Mouse (Mus musculus): ENCODE data around the gene Gm28038. TPM values are rescaled to one million over a fixed set of nuclear protein-coding genes. Genes with fewer than 3 reads are reported as not detected.
A peak's percentile ranks its signal among the peaks of the same experiment; 100 is the strongest.

Gene Gm28038
- total RNA-seq, 2 experiments from 2014 or later, result not detected

DNA sequence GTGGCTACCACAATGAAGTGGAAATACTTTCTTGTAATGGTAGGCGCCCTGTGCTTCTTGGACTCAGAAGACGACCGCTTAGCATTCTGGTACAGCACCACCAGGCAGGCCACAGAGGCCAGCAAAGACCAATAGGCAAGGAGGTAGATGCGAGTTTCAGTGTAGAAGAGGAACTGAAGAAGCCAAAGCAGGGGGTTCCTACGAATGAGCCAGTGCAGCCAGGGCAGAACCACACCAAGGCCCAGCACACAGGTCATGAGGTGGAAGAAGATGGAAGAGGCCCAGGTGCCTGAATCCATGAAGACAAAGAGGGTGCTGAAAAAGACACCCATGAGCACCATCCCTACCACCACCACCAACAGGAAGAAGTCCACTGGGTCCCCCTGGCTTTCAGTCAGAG, 4.2 kb downstream of the Gm28038 start:
- no peak for DNase-seq (ENCODE audit: low spot score in 2 of 2)

DNA sequence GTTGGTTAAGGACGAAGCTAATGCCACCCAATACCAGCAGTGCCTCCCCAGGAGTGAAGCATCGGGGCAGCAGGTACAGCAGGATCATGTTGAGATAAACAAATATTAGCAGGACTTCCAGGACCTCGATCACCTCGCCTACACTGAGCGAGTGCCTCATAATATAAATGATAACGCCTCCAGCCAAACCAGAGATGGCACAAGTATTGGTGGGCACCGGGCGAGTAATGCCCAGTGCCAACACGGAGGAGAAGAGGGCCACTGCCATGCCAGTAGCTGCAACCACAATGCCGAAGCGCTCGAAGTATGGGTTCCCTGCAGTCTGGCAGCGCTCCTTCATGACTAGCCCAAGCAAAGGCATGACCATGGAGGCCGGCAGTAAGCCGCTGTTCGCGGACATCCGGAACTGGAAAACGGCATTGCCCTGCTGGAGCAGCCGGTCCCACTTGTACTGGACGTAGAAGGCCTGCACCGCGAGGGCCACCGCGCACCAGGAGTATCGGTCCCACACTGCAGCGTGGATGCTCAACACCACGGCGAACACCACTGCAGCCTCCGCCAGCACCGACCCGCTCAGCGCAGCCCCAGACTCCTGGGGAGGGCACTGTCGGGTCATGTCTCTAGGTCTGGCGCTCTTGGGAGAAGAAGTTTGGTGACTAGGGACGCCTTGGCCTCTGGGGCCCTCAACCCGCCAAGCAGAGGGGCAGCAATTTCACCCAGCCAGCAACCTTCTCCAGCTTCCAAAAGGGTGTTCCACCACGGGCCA, 4.8 kb downstream of the Gm28038 start:
- DNase-seq (ENCODE audit: low spot score in 2 of 2), result peak in 1 of 2 experiments; percentile 25

GRCm38 (mm10) chr2:30286192-30287026, 5.6 kb downstream of the Gm28038 start, which contains the start of the genes Dolk and Nup188:
Gene Dolk, minus strand, starts transcription at chr2:30286334.
Gene Nup188, plus strand, starts transcription at chr2:30286397.
- DNase-seq (ENCODE audit: low spot score in 2 of 2), result peak; percentile 99

DNA sequence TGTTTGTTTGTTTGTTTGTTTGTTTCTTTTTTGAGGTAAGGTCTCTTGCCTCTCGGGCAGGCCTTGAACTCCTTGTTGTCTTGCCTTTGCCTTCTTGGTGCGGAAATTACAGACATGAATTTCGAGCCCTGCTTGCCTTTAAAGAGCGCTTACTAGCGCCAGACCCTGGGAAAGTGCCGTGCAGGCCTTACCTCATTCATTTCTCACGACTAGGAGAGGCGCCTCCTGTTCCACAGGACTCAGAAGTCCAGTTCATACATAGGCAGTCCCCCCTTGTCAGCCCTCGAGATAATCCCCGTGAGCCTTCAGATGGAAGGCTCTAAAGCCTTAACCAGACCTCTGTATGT, 6.2 kb downstream of the Gm28038 start:
- no peak for DNase-seq (ENCODE audit: low spot score in 2 of 2)

DNA sequence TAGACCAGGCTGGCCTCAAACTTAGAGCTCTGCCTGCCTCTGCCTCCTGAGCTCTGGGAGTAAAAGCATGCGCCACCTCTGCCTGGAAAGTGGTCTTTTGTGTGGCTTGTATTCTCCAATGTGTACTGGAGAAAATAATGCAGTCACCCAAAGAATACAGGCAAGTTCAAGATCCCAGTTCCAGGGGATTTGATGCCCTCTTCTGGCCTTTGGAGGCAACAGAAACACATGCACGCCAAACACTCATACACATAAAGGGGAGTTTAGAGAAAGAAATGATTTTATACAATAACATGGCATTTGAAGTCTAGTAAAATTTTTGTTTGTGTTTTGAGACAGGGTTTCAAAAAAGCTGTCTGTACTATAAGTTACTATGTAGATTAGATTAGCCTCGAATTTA, 18.7 kb downstream of the Gm28038 start:
- no peak for DNase-seq (ENCODE audit: low spot score in 2 of 2)

DNA sequence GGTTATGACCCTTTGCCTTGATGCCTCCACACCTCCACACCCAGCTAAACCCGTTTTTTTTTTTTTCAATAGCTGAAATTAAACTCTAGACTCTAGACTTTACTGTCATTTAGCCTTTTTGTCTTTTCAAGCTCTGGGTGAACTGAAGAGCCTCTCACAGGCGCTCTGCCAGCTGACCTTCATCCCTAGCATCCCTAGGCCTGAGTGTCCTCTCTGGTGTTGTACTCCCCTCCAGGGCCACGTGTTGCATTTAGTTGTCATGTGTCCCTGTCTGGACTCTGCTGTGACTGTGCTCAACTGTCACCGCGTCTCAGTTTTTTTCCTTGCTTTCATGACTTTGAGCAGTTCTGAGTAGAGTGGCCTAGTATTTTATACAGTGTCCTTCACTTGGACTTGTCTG, 19.1 kb downstream of the Gm28038 start:
- DNase-seq (ENCODE audit: low spot score in 2 of 2), result no peak

GRCm38 (mm10) chr2:30306087-30306486, 25.2 kb downstream of the Gm28038 start:
- no peak for DNase-seq (ENCODE audit: low spot score in 2 of 2)

- DNase-seq (ENCODE audit: low spot score in 2 of 2), result no peak
Measured at GRCm38 (mm10) chr2:30309351-30309750, 28.5 kb downstream of the Gm28038 start.

GRCm38 (mm10) chr2:30311481-30311880, 30.6 kb downstream of the Gm28038 start:
- no peak for DNase-seq (ENCODE audit: low spot score in 2 of 2)

DNA sequence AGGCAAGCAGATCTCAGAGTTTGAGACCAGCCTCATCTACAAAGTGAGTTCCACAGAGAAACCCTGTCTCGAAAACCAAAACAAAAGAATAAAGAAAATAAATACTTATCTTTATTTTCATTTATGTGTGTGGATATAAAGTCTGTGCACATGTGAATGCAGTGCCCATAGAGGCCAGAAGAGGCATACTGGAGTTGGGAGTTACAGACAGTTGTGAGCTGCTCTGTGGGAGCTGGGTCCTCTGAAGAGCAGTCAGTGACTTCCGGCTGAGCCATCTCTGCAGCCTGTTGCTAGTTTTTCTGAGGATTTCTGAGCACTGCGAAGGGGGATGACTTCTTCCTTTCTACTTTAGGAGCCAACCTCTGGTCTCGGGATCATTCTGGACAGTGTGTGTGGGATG, 35.3 kb downstream of the Gm28038 start:
- DNase-seq (ENCODE audit: low spot score in 2 of 2), result no peak

GRCm38 (mm10) chr2:30316955-30317354, 36.1 kb downstream of the Gm28038 start:
- DNase-seq (ENCODE audit: low spot score in 2 of 2), result no peak

DNA sequence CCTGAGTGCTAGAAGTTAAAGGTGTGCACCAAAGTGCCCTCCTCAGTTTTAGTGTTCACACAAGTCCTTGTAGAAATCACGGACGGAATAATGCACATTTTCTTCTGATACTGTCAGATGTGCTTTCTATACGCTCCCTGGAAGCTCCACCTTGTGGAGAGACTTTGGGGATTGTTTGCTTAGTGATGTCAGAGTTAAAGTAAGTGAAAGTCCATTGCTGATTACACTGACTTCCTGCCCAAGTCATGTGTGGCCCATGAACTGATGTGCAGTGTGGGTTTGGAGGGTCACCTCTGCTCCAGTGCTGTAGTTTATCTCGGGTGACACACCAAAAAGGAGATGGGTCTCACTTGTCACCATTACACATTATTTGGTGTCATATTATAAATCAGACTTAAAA, 38.4 kb downstream of the Gm28038 start:
- no peak for DNase-seq (ENCODE audit: low spot score in 2 of 2)

DNA sequence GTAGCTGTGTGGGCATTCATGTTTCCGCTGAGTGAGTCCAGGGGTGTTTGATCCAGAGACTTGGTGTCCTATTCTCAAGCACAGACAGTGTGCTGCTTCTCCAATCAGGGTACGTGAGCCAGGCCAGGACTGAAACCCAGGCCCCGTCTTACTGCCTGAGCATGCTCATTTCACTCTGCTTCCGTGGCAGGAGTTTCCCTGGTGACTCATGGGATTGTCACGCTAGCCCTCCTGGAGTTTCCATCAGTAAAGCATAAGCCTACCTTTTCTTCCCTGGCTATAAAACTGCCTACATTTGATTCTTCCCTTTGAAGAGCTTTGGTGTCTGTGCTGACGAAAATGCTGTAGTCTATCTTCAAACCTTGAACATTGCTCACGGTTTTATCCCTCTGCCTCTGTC, 42.3 kb downstream of the Gm28038 start:
- no peak for DNase-seq (ENCODE audit: low spot score in 2 of 2)

DNA sequence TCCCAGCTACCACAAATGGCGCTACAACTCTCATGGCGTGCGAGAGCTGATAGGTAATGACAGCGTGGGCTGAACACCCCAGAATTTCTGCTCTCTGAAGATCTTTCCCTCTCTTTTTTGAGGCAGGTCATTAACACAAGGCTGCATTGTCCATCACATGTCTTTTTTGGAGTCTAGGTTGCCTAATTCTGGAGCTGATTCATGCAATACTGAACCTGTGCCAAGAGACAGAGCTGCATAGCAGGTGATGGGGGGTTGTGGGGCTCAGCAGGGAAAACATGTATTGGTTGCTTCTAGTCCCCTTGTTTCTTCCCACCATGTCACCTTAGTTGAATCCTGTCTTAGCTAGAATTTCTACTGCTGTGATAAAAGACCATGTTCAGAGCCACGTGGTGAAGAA, 44.5 kb downstream of the Gm28038 start:
- no peak for DNase-seq (ENCODE audit: low spot score in 2 of 2)

GRCm38 (mm10) chr2:30327276-30327675, 46.4 kb downstream of the Gm28038 start:
- DNase-seq (ENCODE audit: low spot score in 2 of 2), result no peak

GRCm38 (mm10) chr2:30328791-30329190, 47.9 kb downstream of the Gm28038 start:
- no peak for DNase-seq (ENCODE audit: low spot score in 2 of 2)

GRCm38 (mm10) chr2:30335324-30335723, 54.5 kb downstream of the Gm28038 start:
- DNase-seq (ENCODE audit: low spot score in 2 of 2), result no peak

DNA sequence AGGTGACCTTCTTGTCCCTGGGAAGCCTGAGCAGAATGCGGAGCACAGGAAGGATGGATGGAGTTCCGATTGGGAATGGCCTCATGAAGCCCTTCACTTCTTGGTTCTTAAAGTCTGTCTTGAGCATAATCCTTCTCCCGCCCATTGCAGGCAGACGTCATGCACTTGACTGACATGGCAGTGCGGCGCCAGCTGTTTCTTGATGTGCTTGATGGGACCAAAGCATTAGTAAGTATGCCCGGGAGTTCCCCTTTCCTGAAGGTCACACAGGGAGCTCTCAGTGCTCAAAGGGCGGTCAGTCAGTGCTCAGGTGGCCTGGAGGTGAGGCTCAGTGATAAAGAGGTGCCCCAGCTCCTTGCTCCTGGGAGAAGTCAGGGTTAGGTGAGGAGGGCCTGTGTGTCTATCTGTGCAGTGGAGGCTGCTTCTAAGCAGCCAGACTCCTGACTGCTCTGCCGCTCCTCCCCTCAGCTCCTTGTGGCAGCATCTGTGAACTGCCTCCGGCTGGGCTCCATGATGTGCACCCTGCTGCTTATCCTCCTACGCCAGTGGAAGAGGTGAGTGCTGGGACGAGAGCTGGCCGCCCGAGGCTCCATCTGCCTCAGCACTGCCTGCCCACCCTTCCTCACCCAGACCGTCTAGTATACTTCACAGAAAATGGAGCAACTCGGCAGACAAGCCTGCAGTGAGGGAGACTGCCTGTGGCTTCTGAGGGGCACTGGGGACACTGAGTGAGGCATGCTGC, 55.5 kb downstream of the Gm28038 start:
- no peak for DNase-seq (ENCODE audit: low spot score in 2 of 2)

- DNase-seq (ENCODE audit: low spot score in 2 of 2), result no peak
Measured at GRCm38 (mm10) chr2:30337179-30337578, 56.3 kb downstream of the Gm28038 start.

DNA sequence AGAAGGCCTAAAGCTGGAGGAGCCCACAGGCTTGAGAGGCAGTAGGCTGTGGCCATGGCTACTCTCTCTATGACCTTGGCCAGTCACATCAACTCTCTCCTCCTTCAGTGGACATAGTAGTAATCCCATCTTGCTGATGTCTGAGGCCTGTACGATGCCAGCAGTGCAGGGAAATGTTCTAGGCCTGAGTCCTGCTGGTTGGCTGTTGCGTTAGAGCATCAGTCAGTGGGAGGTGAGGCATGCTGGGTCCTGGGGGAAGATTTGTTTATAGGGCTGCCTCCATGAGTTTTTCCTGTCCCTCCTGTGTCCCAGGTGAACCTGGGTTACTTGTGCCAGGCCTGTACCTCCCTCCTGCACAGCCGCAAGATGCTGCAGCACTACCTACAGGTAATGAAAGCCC, 61.2 kb downstream of the Gm28038 start:
- DNase-seq (ENCODE audit: low spot score in 2 of 2), result no peak

GRCm38 (mm10) chr2:30342544-30342943, 61.7 kb downstream of the Gm28038 start:
- no peak for DNase-seq (ENCODE audit: low spot score in 2 of 2)
